Mouse (Mus musculus) T-helper 2 cell (primary cell): ENCODE results near the gene Kif18a.

Experiments used
- in situ Hi-C: fragments of 300-600 bp; cut with MboI, MseI; formaldehyde crosslinking; loops from one replicate; pipeline ENCODE4 v1.15.1; 2025; ENCODE audit warnings: high pct_unique_total_duplicates

The Kif18a gene

GRCm38 (mm10) chr2:109358456-109359141 is 78.1 kb downstream of the Kif18a start:
- in situ Hi-C loops = no loop called here

GRCm38 (mm10) chr2:109365962-109366361 is 85.4 kb downstream of the Kif18a start:
- in situ Hi-C loops = no loop called here

- in situ Hi-C loops = no loop called here
Observed at GRCm38 (mm10) chr2:109374881-109375280, 94.3 kb downstream of the Kif18a start.

- in situ Hi-C loops = no loop called here
Observed at GRCm38 (mm10) chr2:109384019-109384418, 103.5 kb downstream of the Kif18a start.

GRCm38 (mm10) chr2:109386211-109386610 is 105.7 kb downstream of the Kif18a start:
- in situ Hi-C loops = no loop called here

- in situ Hi-C loops = no loop called here
Observed at GRCm38 (mm10) chr2:109388733-109389132, 108.2 kb downstream of the Kif18a start.

- in situ Hi-C loops = no loop called here
Observed at GRCm38 (mm10) chr2:109389977-109390376, 109.4 kb downstream of the Kif18a start.
